Mouse (Mus musculus) thymus, adult 2 months (tissue): ENCODE results near the gene Kif23. TPM values are rescaled to one million over a fixed set of nuclear protein-coding genes. Genes with fewer than 3 reads are reported as not detected.

Experiments
- DNase-seq: peaks from one replicate; pipeline ENCODE4 v3.0.0; 2021
- H3K27ac ChIP-seq: fragments of 200-500 bp; 2 replicates; pipeline ENCODE4 v1.5.1; 2012; ENCODE audit warnings: low read length, control low read depth; ENCODE audit not compliant: control insufficient read depth, insufficient read depth
- H3K27me3 ChIP-seq: fragments of 200-500 bp; 2 replicates; pipeline ENCODE4 v1.6.1; 2012; ENCODE audit warnings: mild to moderate bottlenecking, low read length, moderate library complexity, mixed read lengths; ENCODE audit not compliant: control insufficient read depth, insufficient read depth
- H3K36me3 ChIP-seq: fragments of 200-500 bp; 2 replicates; pipeline ENCODE4 v1.6.1; 2012; ENCODE audit warnings: mild to moderate bottlenecking, low read length, moderate library complexity; ENCODE audit not compliant: control insufficient read depth, insufficient read depth
- H3K4me1 ChIP-seq: fragments of 200-500 bp; replicated peaks from 2 replicates; pipeline ENCODE4 v1.6.1; 2012; ENCODE audit warnings: low read length; ENCODE audit not compliant: control insufficient read depth, insufficient read depth
- H3K4me3 ChIP-seq: fragments of 200-500 bp; 2 replicates; pipeline ENCODE4 v1.5.1; 2012; ENCODE audit warnings: mild to moderate bottlenecking, low read length, control low read depth, moderate library complexity; ENCODE audit not compliant: control insufficient read depth, insufficient read depth
- CTCF ChIP-seq: fragments of 200-500 bp; IDR thresholded peaks from 2 replicates; pipeline ENCODE4 v1.5.1; 2012; ENCODE audit warnings: mild to moderate bottlenecking, control low read depth, low read length, moderate library complexity, borderline replicate concordance; ENCODE audit not compliant: control insufficient read depth, poor library complexity, insufficient read depth; ENCODE audit errors: extremely low read depth
- POLR2A ChIP-seq: fragments of 200-500 bp; IDR thresholded peaks from 2 replicates; pipeline ENCODE4 v1.6.1; 2012; ENCODE audit warnings: mild to moderate bottlenecking, low read length, control low read depth, moderate library complexity; ENCODE audit not compliant: control insufficient read depth, poor library complexity, insufficient read depth; ENCODE audit errors: extremely low read depth
- WGBS: fragments of 180-500 bp; shearing (Covaris S2); methylation state at CpG from one replicate; pipeline ENCODE4 v1.1.7; 2018; 5-methylcytosine and 5-hydroxymethylcytosine counted together
- polyA plus RNA-seq: library from polyadenylated mRNA; depleted of rRNA; stranded (reverse); fragments of >200 nt; gene quantifications from 2 replicates; pipeline ENCODE4 v1.2.3, GENCODE M21; 2012

Gene Kif23
- polyA plus RNA-seq, 1 experiment: 28.4 TPM

GRCm38 (mm10) chr9:61981876-61982275 lies 35.3 kb upstream of the Kif23 start:
- WGBS: 40% methylated on average over 5 of the region's 5 CpGs
- H3K4me1 ChIP-seq: peaks cover 27% of the 10 kb centered on the region
- no peak for DNase-seq
- no peak overlapping the region for H3K27ac ChIP-seq
- H3K27me3 ChIP-seq: no peaks in the 10 kb centered on the region
- no peaks in the 10 kb centered on the region for H3K36me3 ChIP-seq
- no peak for TF ChIP-seq CTCF
- TF ChIP-seq POLR2A: no peak
- no peak overlapping the region for H3K4me3 ChIP-seq

GRCm38 (mm10) chr9:61979983-61980382 lies 33.4 kb upstream of the Kif23 start:
- Histone ChIP-seq H3K4me3 (no peak overlapping the region), H3K27me3 (no peaks in the 10 kb centered on the region), H3K4me1 (peaks cover 14% of the 10 kb centered on the region), H3K27ac (no peak overlapping the region), H3K36me3 (no peaks in the 10 kb centered on the region)
- DNase-seq: no peak
- TF ChIP-seq CTCF: no peak
- no peak for TF ChIP-seq POLR2A
- WGBS: 100% methylated on average over 2 of the region's 2 CpGs

GRCm38 (mm10) chr9:61977258-61977945 lies 30.8 kb upstream of the Kif23 start:
- DNase-seq: no peak
- H3K4me3 ChIP-seq: no peak overlapping the region
- TF ChIP-seq POLR2A (no peak), CTCF (no peak)
- 89% methylated on average over 13 of the region's 13 CpGs for WGBS
- no peak overlapping the region for H3K27ac ChIP-seq
- no peaks in the 10 kb centered on the region for H3K27me3 ChIP-seq
- no peaks in the 10 kb centered on the region for H3K4me1 ChIP-seq
- no peaks in the 10 kb centered on the region for H3K36me3 ChIP-seq

- Histone ChIP-seq H3K27me3 (no peaks in the 10 kb centered on the region), H3K4me1 (peaks cover 7% of the 10 kb centered on the region; the same call in 1 of the 2 replicates), H3K4me3 (no peak overlapping the region), H3K36me3 (no peaks in the 10 kb centered on the region), H3K27ac (no peak overlapping the region)
- 95% methylated on average over 9 of the region's 9 CpGs for WGBS
- DNase-seq: no peak
- TF ChIP-seq CTCF (no peak), POLR2A (no peak)
Observed at GRCm38 (mm10) chr9:61972031-61972430, 25.5 kb upstream of the Kif23 start.

GRCm38 (mm10) chr9:61971045-61971444 lies 24.5 kb upstream of the Kif23 start:
- TF ChIP-seq POLR2A: no peak
- no peak for TF ChIP-seq CTCF
- no peak for DNase-seq

GRCm38 (mm10) chr9:61967357-61967756 lies 20.8 kb upstream of the Kif23 start:
- no peaks in the 10 kb centered on the region for H3K27me3 ChIP-seq
- WGBS: 87% methylated on average over 10 of the region's 10 CpGs

More at GRCm38 (mm10) chr9:61971045-61971444, 24.5 kb upstream of the Kif23 start:
- peaks cover 7% of the 10 kb centered on the region; the same call in 1 of the 2 replicates for H3K4me1 ChIP-seq
- no peak overlapping the region for H3K27ac ChIP-seq
- no peak overlapping the region for H3K4me3 ChIP-seq
- no peaks in the 10 kb centered on the region for H3K27me3 ChIP-seq
- H3K36me3 ChIP-seq: no peaks in the 10 kb centered on the region
- WGBS: 10% methylated on average over 3 of the region's 3 CpGs

More at GRCm38 (mm10) chr9:61967357-61967756, 20.8 kb upstream of the Kif23 start:
- no peak overlapping the region for H3K4me3 ChIP-seq
- no peak for DNase-seq
- H3K4me1 ChIP-seq: peaks cover 23% of the 10 kb centered on the region
- H3K27ac ChIP-seq: no peak overlapping the region
- no peak for TF ChIP-seq POLR2A
- TF ChIP-seq CTCF: no peak
- H3K36me3 ChIP-seq: no peaks in the 10 kb centered on the region
